Mouse (Mus musculus): ENCODE measurements around the gene Olfr170.
"Not testable (repeated sequence)": the region's sequence is repeated elsewhere in the genome, so short reads cannot be mapped to it uniquely, and the experiment has no call there.

DNA sequence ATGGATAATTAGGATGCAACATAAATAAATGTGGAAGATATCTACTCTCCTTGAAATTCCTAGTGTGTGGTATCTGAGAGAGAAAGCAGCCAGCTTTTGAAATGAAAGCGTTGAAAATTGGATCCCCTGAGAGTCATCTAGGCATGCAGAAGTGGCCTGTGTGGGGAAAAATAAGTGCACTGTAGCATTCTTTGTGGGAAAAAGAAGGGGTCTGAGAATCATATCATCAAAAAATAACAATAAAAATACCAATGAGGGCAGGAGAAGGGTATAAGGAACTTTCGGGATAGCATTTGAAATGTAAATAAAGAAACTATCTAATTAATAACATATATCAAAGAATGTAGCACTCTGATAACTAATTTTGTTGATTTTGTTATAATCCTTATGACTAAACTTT is 40.0 kb downstream of the Olfr170 start, which contains the start of gene Olfr169:
- TF ChIP-seq ZNF384 (IDR thresholded peaks at IDR 0.05; ENCODE audit: low read depth, low read length); MAFK (IDR thresholded peaks at IDR 0.05; ENCODE audit: insufficient read depth, low read depth, low read length); HCFC1 (IDR thresholded peaks at IDR 0.05; ENCODE audit: borderline replicate concordance, insufficient read depth, low read length); CHD2 (IDR thresholded peaks at IDR 0.05; ENCODE audit: low read depth, low read length): not testable (repeated sequence)
